In the genomic region with DNA sequence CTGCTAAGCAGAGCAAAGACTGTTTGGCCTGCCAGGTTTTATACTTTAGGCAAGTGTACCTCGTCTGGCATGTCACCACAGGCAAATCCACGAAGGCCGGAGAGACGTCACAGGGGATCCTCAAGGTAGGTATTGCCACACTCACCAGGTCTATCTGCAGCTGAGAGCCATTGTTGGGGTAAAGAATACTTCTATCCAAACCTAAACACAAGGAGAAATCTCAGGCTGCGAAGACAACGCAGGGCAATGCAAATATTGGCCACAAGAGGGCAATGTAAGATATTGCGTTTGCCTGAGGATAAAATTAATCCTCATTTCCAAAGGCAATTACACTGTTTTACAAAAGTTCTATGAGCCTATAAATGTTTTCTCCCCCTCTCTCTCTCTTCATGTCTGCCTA, we compare ENCODE assay signal across 9 mouse cellular contexts. TPM values are rescaled to one million over a fixed set of nuclear protein-coding genes. Genes with fewer than 3 reads are reported as not detected.
DNase-seq lines count a peak whose midpoint lies in the region; ATAC-seq and TF ChIP-seq lines count a peak whose summit lies in the region.
"Had no signal": no experiment of that assay in that cellular context is flagged by ENCODE, and none has a peak within 500 bp of the region (broad histone marks: within the 10 kb centered on the region; RNA-seq: fewer than 3 reads in every experiment).

No protein-coding gene starts in this region.

- H3K27ac ChIP-seq in hindbrain, embryonic 10.5 days, result no peak overlapping the region
- no peak overlapping the region for H3K27ac ChIP-seq in hindbrain, embryonic 12.5 days
- no peak overlapping the region for H3K27ac ChIP-seq in forebrain, embryonic 13.5 days
- H3K27ac ChIP-seq in midbrain, embryonic 11.5 days (ENCODE audit: low read depth, low read length), result no peak overlapping the region
- H3K27ac ChIP-seq: liver, embryonic 13.5 days had no signal

- DNase-seq in hindbrain, embryonic 10.5 days (ENCODE audit: low spot score), result peak; percentile 40
- peak; percentile 11 for DNase-seq in CD4-positive helper T cell, adult 2 months (ENCODE audit: low read depth, low spot score)
- DNase-seq in brain, embryonic 14.5 days (ENCODE audit: low read depth), result peak; percentile 67
- peak; percentile 9 to 69 for DNase-seq in layer of hippocampus, adult 18-20 months (ENCODE audit: low spot score in 2 of 2)
- DNase-seq in midbrain, embryonic 11.5 days (ENCODE audit: low spot score, missing footprints), result peak; percentile 96
- no peak for DNase-seq in spleen, postnatal 4 days (ENCODE audit: low spot score in 2 of 2)
- DNase-seq: liver, embryonic 13.5 days had no signal

- no peak for TF ChIP-seq POLR2A in brain, embryonic 14.5 days (IDR thresholded peaks at IDR 0.05; ENCODE audit: borderline replicate concordance, extremely low read depth, insufficient read depth, insufficient read length, poor library complexity, severe bottlenecking)

- no peak overlapping the region for H3K4me2 ChIP-seq in hindbrain, embryonic 12.5 days (replicated peaks)
- H3K4me2 ChIP-seq in forebrain, embryonic 13.5 days, result no peak overlapping the region
- no peak overlapping the region for H3K4me2 ChIP-seq in midbrain, embryonic 11.5 days
- H3K4me2 ChIP-seq: liver, embryonic 13.5 days had no signal

- H3K4me3 ChIP-seq in hindbrain, embryonic 10.5 days, result no peak overlapping the region
- H3K4me3 ChIP-seq in hindbrain, embryonic 12.5 days, result no peak overlapping the region
- H3K4me3 ChIP-seq in forebrain, embryonic 13.5 days, result no peak overlapping the region
- no peak overlapping the region for H3K4me3 ChIP-seq in midbrain, embryonic 11.5 days (ENCODE audit: low read depth, low read length)
- H3K4me3 ChIP-seq: liver, embryonic 13.5 days had no signal

- H3K9ac ChIP-seq in hindbrain, embryonic 12.5 days, result no peak overlapping the region
- H3K9ac ChIP-seq in forebrain, embryonic 13.5 days, result no peak overlapping the region
- H3K9ac ChIP-seq in midbrain, embryonic 11.5 days (ENCODE audit: low read length), result no peak overlapping the region
- H3K9ac ChIP-seq: liver, embryonic 13.5 days had no signal

- peak; percentile 79; the same call in 1 of the 2 replicates for TF ChIP-seq CTCF in brain, embryonic 14.5 days (IDR thresholded peaks at IDR 0.05; ENCODE audit: borderline replicate concordance, extremely low read depth, insufficient read depth, insufficient read length)

- H3K9me3 ChIP-seq in hindbrain, embryonic 10.5 days, result no peaks in the 10 kb centered on the region
- H3K9me3 ChIP-seq in hindbrain, embryonic 12.5 days (replicated peaks), result no peaks in the 10 kb centered on the region
- no peaks in the 10 kb centered on the region for H3K9me3 ChIP-seq in forebrain, embryonic 13.5 days (replicated peaks)
- no peaks in the 10 kb centered on the region for H3K9me3 ChIP-seq in midbrain, embryonic 11.5 days (ENCODE audit: control insufficient read depth, low read length)
- H3K9me3 ChIP-seq: liver, embryonic 13.5 days had no signal

- 26% methylated on average over 7 of the region's 7 CpGs for WGBS in hindbrain, embryonic 10.5 days
- WGBS in hindbrain, embryonic 12.5 days, result 28% methylated on average over 7 of the region's 7 CpGs
- WGBS in forebrain, embryonic 13.5 days, result 27% methylated on average over 7 of the region's 7 CpGs
- WGBS in midbrain, embryonic 11.5 days, result 27% methylated on average over 7 of the region's 7 CpGs

- H3K27me3 ChIP-seq in hindbrain, embryonic 10.5 days (ENCODE audit: insufficient read depth, poor library complexity, severe bottlenecking), result no peaks in the 10 kb centered on the region
- H3K27me3 ChIP-seq in hindbrain, embryonic 12.5 days, result no peaks in the 10 kb centered on the region
- no peaks in the 10 kb centered on the region for H3K27me3 ChIP-seq in forebrain, embryonic 13.5 days
- H3K27me3 ChIP-seq in midbrain, embryonic 11.5 days (ENCODE audit: control insufficient read depth, insufficient read depth, low read length), result no peaks in the 10 kb centered on the region
- H3K27me3 ChIP-seq: liver, embryonic 13.5 days had no signal

- ATAC-seq in hindbrain, embryonic 12.5 days (ENCODE audit: low FRiP score), result no peak
- peak; percentile 62 for ATAC-seq in forebrain, embryonic 13.5 days
- ATAC-seq in midbrain, embryonic 11.5 days (ENCODE audit: low FRiP score), result peak; percentile 55; the same call in 1 of the 2 replicates

- H3K4me1 ChIP-seq in hindbrain, embryonic 10.5 days (replicated peaks), result no peaks in the 10 kb centered on the region
- no peaks in the 10 kb centered on the region for H3K4me1 ChIP-seq in hindbrain, embryonic 12.5 days
- no peaks in the 10 kb centered on the region for H3K4me1 ChIP-seq in forebrain, embryonic 13.5 days
- no peaks in the 10 kb centered on the region for H3K4me1 ChIP-seq in midbrain, embryonic 11.5 days (ENCODE audit: control insufficient read depth, insufficient read depth, low read length)
- H3K4me1 ChIP-seq: liver, embryonic 13.5 days had no signal

- H3K36me3 ChIP-seq in hindbrain, embryonic 10.5 days, result no peaks in the 10 kb centered on the region
- no peaks in the 10 kb centered on the region for H3K36me3 ChIP-seq in hindbrain, embryonic 12.5 days
- no peaks in the 10 kb centered on the region for H3K36me3 ChIP-seq in forebrain, embryonic 13.5 days (ENCODE audit: poor library complexity, severe bottlenecking)
- H3K36me3 ChIP-seq in midbrain, embryonic 11.5 days (ENCODE audit: control insufficient read depth, insufficient read depth, low read length), result no peaks in the 10 kb centered on the region
- H3K36me3 ChIP-seq: liver, embryonic 13.5 days had no signal

RNA-seq across cellular contexts. Expression of a gene that starts 5.2 kb away (rescaled TPM):
- 0.01 TPM in 1 of 2 replicates, not detected in the other for polyA plus RNA-seq in hindbrain, embryonic 10.5 days (2016; fragmentation: Nextera tagmentation; extraction: Ambion mirVana)
- 0.01 TPM in 1 of 2 replicates, not detected in the other for polyA plus RNA-seq in hindbrain, embryonic 12.5 days (2016; fragmentation: Nextera tagmentation; extraction: Ambion mirVana)
- 0.05 TPM in 1 of 2 replicates, not detected in the other for polyA plus RNA-seq in brain, embryonic 14.5 days (2012; rRNA removed)
- polyA plus RNA-seq in forebrain, embryonic 13.5 days (2015; fragmentation: Nextera tagmentation; extraction: Ambion mirVana), result not detected in 2 replicates
- under 1 TPM; 0.02 to 0.20 TPM for total RNA-seq in layer of hippocampus, adult 18-20 months (2021)
- polyA plus RNA-seq in midbrain, embryonic 11.5 days (2014; fragmentation: Nextera tagmentation; extraction: Ambion mirVana), result not detected in 2 replicates

Comparison
In these comparisons a context has a peak if more than half of its experiments do, and no peak if none do; other contexts are left out.
1. DNase-seq: peak in hindbrain, embryonic 10.5 days (single experiment), CD4-positive helper T cell, adult 2 months (single experiment), brain, embryonic 14.5 days (single experiment), layer of hippocampus, adult 18-20 months (2 of 2) and midbrain, embryonic 11.5 days (single experiment); none in spleen, postnatal 4 days (0 of 2).